Mouse (Mus musculus) liver, embryonic 14.5 days (tissue): ENCODE results near the gene Cactin. TPM values are rescaled to one million over a fixed set of nuclear protein-coding genes. Genes with fewer than 3 reads are reported as not detected.

Source experiments
- ATAC-seq: fragments of 200-750 bp; cut with Nextera tagmentation; 2 replicates; pipeline ENCODE4 v1.8.0; 2017; ENCODE audit warnings: moderate number of reproducible peaks, mild to moderate bottlenecking, moderate library complexity; ENCODE audit not compliant: insufficient read depth
- DNase-seq, 3 experiments: peaks; one replicate each; pipeline ENCODE4 v3.0.0-alpha.2; 2012 to 2013; ENCODE audit warnings: low read depth in 3 of 3, low spot score in 3 of 3
- H3K27ac ChIP-seq: fragments of 300-500 bp; sonication (generic); 2 replicates; pipeline ENCODE4 v1.5.1; 2014; ENCODE audit warnings: moderate library complexity, mild to moderate bottlenecking, control low read depth, inconsistent platforms
- H3K27me3 ChIP-seq: fragments of 300-500 bp; sonication (generic); 2 replicates; pipeline ENCODE4 v1.6.1; 2014; ENCODE audit warnings: mild to moderate bottlenecking, low read length, moderate library complexity; ENCODE audit not compliant: control insufficient read depth, insufficient read depth
- H3K36me3 ChIP-seq: fragments of 300-500 bp; sonication (generic); replicated peaks from 2 replicates; pipeline ENCODE4 v1.6.1; 2014; ENCODE audit warnings: low read depth; ENCODE audit not compliant: control insufficient read depth, insufficient read depth
- H3K4me1 ChIP-seq, 2 experiments: fragments of 200-500 bp in 1 of 2; fragments of 300-500 bp in 1 of 2; sonication (generic) in 1 of 2; replicated peaks; 2 replicates each; pipeline ENCODE4 v1.6.1; 2012 to 2014; ENCODE audit warnings: antibody characterized with exemption in 1 of 2, inconsistent platforms in 1 of 2, low read length in 1 of 2; ENCODE audit not compliant: control insufficient read depth in 2 of 2, insufficient read depth in 2 of 2
- H3K4me2 ChIP-seq: fragments of 300-500 bp; sonication (generic); 2 replicates; pipeline ENCODE4 v1.6.1; 2014; ENCODE audit warnings: low read depth, mild to moderate bottlenecking, control low read depth, moderate library complexity
- H3K4me3 ChIP-seq, 2 experiments: fragments of 200-500 bp in 1 of 2; fragments of 300-500 bp in 1 of 2; sonication (generic) in 1 of 2; 2 replicates each; pipeline ENCODE4 v1.5.1; 2012 to 2014; ENCODE audit warnings: low read depth in 2 of 2, low read length in 2 of 2, mild to moderate bottlenecking in 2 of 2, control low read depth in 1 of 2, inconsistent platforms in 1 of 2, moderate library complexity in 1 of 2; ENCODE audit not compliant: insufficient read depth in 1 of 2
- H3K9ac ChIP-seq: fragments of 300-500 bp; sonication (generic); replicated peaks from 2 replicates; pipeline ENCODE4 v1.6.1; 2014; ENCODE audit warnings: mild to moderate bottlenecking, control low read depth, moderate library complexity
- H3K9me3 ChIP-seq: fragments of 300-500 bp; sonication (generic); 2 replicates; pipeline ENCODE4 v1.6.1; 2016; ENCODE audit warnings: low read length, mixed read lengths; ENCODE audit not compliant: control insufficient read depth
- CTCF ChIP-seq: IDR thresholded peaks from 2 replicates; pipeline ENCODE4 v1.5.1; 2016; ENCODE audit warnings: antibody characterized with exemption, low read depth, control low read depth
- EP300 ChIP-seq: IDR thresholded peaks from 2 replicates; pipeline ENCODE4 v1.6.1; 2016; ENCODE audit warnings: antibody characterized with exemption, low read depth
- WGBS: fragments of 180-500 bp; shearing (Covaris S2); extraction: QIAGEN DNeasy Blood & Tissue Kit; methylation state at CpG from one replicate; pipeline ENCODE4 v1.1.7; 2014; ENCODE audit not compliant: insufficient replicate concordance; 5-methylcytosine and 5-hydroxymethylcytosine counted together
- polyA plus RNA-seq, 2 experiments: library from polyadenylated mRNA; depleted of rRNA in 1 of 2; stranded (reverse) in 1 of 2; unstranded in 1 of 2; fragments of >200 nt; fragmentation: Nextera tagmentation in 1 of 2; extraction: Ambion mirVana in 1 of 2; gene quantifications; 2 replicates each; pipeline versions ENCODE4 v1.2.1 to v1.2.3; 2012 to 2014

The Cactin gene
- polyA plus RNA-seq, 2 experiments = 12.1 to 24.3 TPM

- H3K27ac ChIP-seq = no peak overlapping the region
- 72% methylated on average over 7 of the region's 7 CpGs for WGBS
Observed at GRCm38 (mm10) chr10:81314201-81314600, 6.7 kb upstream of the Cactin start.

GRCm38 (mm10) chr10:81315587-81315986 lies 5.3 kb upstream of the Cactin start:
- no peak overlapping the region for H3K27ac ChIP-seq
- H3K27me3 ChIP-seq = no peaks in the 10 kb centered on the region
- no peak overlapping the region for H3K4me3 ChIP-seq
- DNase-seq (no peak), ATAC-seq (no peak)
- no peak overlapping the region for H3K9ac ChIP-seq
- H3K4me2 ChIP-seq = no peak overlapping the region
- TF ChIP-seq CTCF = no peak
- TF ChIP-seq EP300 = no peak
- no peaks in the 10 kb centered on the region for H3K9me3 ChIP-seq
- peaks cover 10% of the 10 kb centered on the region for H3K36me3 ChIP-seq
- peaks cover 10 to 11% of the 10 kb centered on the region in 2 experiments for H3K4me1 ChIP-seq
- WGBS = 84% methylated on average over 16 of the region's 16 CpGs

More at GRCm38 (mm10) chr10:81314201-81314600, 6.7 kb upstream of the Cactin start:
- Histone ChIP-seq H3K9me3 (no peaks in the 10 kb centered on the region), H3K4me3 (no peak overlapping the region), H3K27me3 (no peaks in the 10 kb centered on the region), H3K36me3 (peaks cover 13% of the 10 kb centered on the region), H3K4me2 (no peak overlapping the region), H3K4me1 (peaks cover 1 to 5% of the 10 kb centered on the region in 2 experiments; a peak in 3 of 4 replicates), H3K9ac (no peak overlapping the region)
- DNase-seq = no peak
- ATAC-seq = no peak
- TF ChIP-seq EP300 (no peak), CTCF (no peak)

GRCm38 (mm10) chr10:81316338-81317060 lies 4.4 kb upstream of the Cactin start:
- no peak overlapping the region for H3K9ac ChIP-seq
- TF ChIP-seq EP300 = no peak
- peak; percentile 65 for TF ChIP-seq CTCF
- H3K27me3 ChIP-seq = no peaks in the 10 kb centered on the region
- DNase-seq = no peak
- H3K4me1 ChIP-seq = peaks cover 10 to 11% of the 10 kb centered on the region in 2 experiments
- 63% methylated on average over 16 of the region's 16 CpGs for WGBS
- H3K4me3 ChIP-seq = no peak overlapping the region
- H3K36me3 ChIP-seq = peaks cover 9% of the 10 kb centered on the region
- H3K9me3 ChIP-seq = no peaks in the 10 kb centered on the region
- H3K27ac ChIP-seq = no peak overlapping the region
- ATAC-seq = no peak
- H3K4me2 ChIP-seq = peak overlapping the region; percentile 61

GRCm38 (mm10) chr10:81317273-81317672 lies 3.6 kb upstream of the Cactin start:
- H3K36me3 ChIP-seq = peaks cover 5% of the 10 kb centered on the region; the same call in 1 of the 2 replicates
- H3K4me2 ChIP-seq = peak overlapping the region; percentile 61
- no peaks in the 10 kb centered on the region for H3K9me3 ChIP-seq
- ATAC-seq (no peak), DNase-seq (peak in 1 of 3 experiments; percentile 54)
- WGBS = 20% methylated on average over 20 of the region's 20 CpGs
- H3K9ac ChIP-seq = 0 out of 2 replicates have a peak overlapping the region, but pooled peaks have one; percentile 23
- peak overlapping the region in 1 of 2 experiments; percentile 20; a peak in 1 of 4 replicates for H3K4me3 ChIP-seq
- H3K27me3 ChIP-seq = no peaks in the 10 kb centered on the region
- TF ChIP-seq CTCF (no peak), EP300 (no peak)
- peaks cover 11 to 12% of the 10 kb centered on the region in 2 experiments for H3K4me1 ChIP-seq
- no peak overlapping the region for H3K27ac ChIP-seq

GRCm38 (mm10) chr10:81318589-81319329 lies 2.1 kb upstream of the Cactin start:
- Histone ChIP-seq H3K27me3 (no peaks in the 10 kb centered on the region), H3K27ac (no peak overlapping the region), H3K4me2 (no peak overlapping the region; the same call in 1 of the 2 replicates), H3K9ac (no peak overlapping the region), H3K4me3 (no peak overlapping the region), H3K9me3 (no peaks in the 10 kb centered on the region), H3K36me3 (peaks cover 18% of the 10 kb centered on the region), H3K4me1 (peaks cover 11 to 12% of the 10 kb centered on the region in 2 experiments)
- TF ChIP-seq EP300 = no peak
- TF ChIP-seq CTCF = no peak
- WGBS = 80% methylated on average over 13 of the region's 13 CpGs
- no peak for DNase-seq
- ATAC-seq = no peak
